Mouse (Mus musculus): ENCODE results near the gene Men1. TPM values are rescaled to one million over a fixed set of nuclear protein-coding genes. Genes with fewer than 3 reads are reported as not detected.

The Men1 gene
- total RNA-seq, 4 experiments from 2014 or later = 5.3 to 7.9 (median 6.3) TPM

DNA sequence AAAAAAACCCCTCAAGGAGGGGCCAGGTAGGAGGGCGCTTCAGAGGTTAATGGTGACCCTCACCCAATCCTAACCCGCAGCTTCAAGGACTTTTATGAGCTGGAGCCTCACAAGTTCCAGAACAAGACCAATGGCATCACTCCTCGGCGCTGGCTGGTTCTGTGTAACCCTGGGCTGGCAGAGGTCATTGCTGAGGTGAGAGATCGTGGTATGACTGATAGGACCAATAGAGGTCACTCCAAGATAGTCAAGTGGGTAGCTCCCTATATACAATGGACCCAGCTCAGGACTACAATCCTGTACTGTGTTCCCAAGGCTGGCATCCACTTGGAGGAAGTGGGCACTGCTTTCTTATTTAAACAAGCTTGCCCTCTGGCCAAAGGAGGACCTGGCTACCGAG, 55.5 kb downstream of the Men1 start:
- no peak for DNase-seq (ENCODE audit: low spot score in 2 of 2)

Small RNA genes lying within 50 kb of the gene (microRNA-seq; reads per million reads assigned to microRNA genes)
- gene Mir6989 = not detected

Other genes starting within 250 kb of the Men1 start
- not detected for gene Cdca5, start 250.0 kb upstream of the Men1 start, total RNA-seq (2022)
- not detected for gene AC131692.1, start 240.6 kb upstream of the Men1 start, total RNA-seq (2022)
- gene Naaladl1, start 229.2 kb upstream of the Men1 start, total RNA-seq (2022) = not detected
- gene Sac3d1, start 216.3 kb upstream of the Men1 start, total RNA-seq (2022) = 10 to 100 TPM in 3 of 4 experiments, 1 to 10 TPM in 1; 8.8 to 11.4 (median 11.3) TPM
- 10 to 100 TPM in 2 of 4 experiments, 1 to 10 TPM in 2; 8.0 to 10.9 (median 9.7) TPM for gene Snx15, start 206.7 kb upstream of the Men1 start, total RNA-seq (2022)
- under 1 TPM; 0.24 to 0.44 (median 0.41) TPM for gene Batf2, start 194.0 kb upstream of the Men1 start, total RNA-seq (2022)
- gene Arl2, start 193.4 kb upstream of the Men1 start, total RNA-seq (2022) = 10 to 100 TPM; 68.5 to 81.8 (median 69.9) TPM
- gene Majin, start 150.6 kb upstream of the Men1 start, total RNA-seq (2022) = not detected
- gene Gpha2, start 108.6 kb upstream of the Men1 start, total RNA-seq (2022) = not detected
- 10 to 100 TPM; 34.2 to 39.2 (median 36.4) TPM for gene Ppp2r5b, start 99.1 kb upstream of the Men1 start, total RNA-seq (2022)
- 10 to 100 TPM; 16.5 to 18.9 (median 18.6) TPM for gene Atg2a, start 93.3 kb upstream of the Men1 start, total RNA-seq (2022)
- 10 to 100 TPM; 24.1 to 29.2 (median 26.5) TPM for gene Ehd1, start 58.3 kb upstream of the Men1 start, total RNA-seq (2022)
- gene Cdc42bpg, start 28.5 kb upstream of the Men1 start, total RNA-seq (2022) = 10 to 100 TPM in 1 of 4 experiments, 1 to 10 TPM in 3; 7.6 to 11.5 (median 8.5) TPM
- 10 to 100 TPM in 1 of 4 experiments, 1 to 10 TPM in 3; 6.9 to 10.7 (median 8.0) TPM for gene Map4k2, start 6.2 kb downstream of the Men1 start, total RNA-seq (2022)
- 10 to 100 TPM; 69.0 to 88.0 (median 73.8) TPM for gene Sf1, start 28.7 kb downstream of the Men1 start, total RNA-seq (2022)
- gene Pygm, start 49.4 kb downstream of the Men1 start, total RNA-seq (2022) = 1,000 to 10,000 TPM; 8,302 to 9,332 (median 8,668) TPM
- gene Rasgrp2, start 64.4 kb downstream of the Men1 start, total RNA-seq (2022) = 10 to 100 TPM in 2 of 4 experiments, 1 to 10 TPM in 2; 7.4 to 19.6 (median 11.1) TPM
- 1 to 10 TPM in 2 of 4 experiments, under 1 TPM in 2; 0.31 to 1.8 (median 1.0) TPM for gene Nrxn2, start 83.8 kb downstream of the Men1 start, total RNA-seq (2022)
- gene Slc22a12, start 208.1 kb downstream of the Men1 start, total RNA-seq (2022) = not detected